Mouse (Mus musculus) cerebellum, adult 2 months (tissue): ENCODE measurements at regions not wholly inside any gene's neighbourhood (a gene's known extent, or its start where the extent isn't known, plus 50 kb on each side); places are given as distances from the start of the nearest gene placed in this dataset.

Source experiments
- CTCF ChIP-seq: fragments of 200-500 bp; IDR thresholded peaks from 2 replicates; pipeline ENCODE4 v1.5.1; 2011; ENCODE audit warnings: low read depth, mild to moderate bottlenecking, control low read depth, low read length, moderate library complexity, borderline replicate concordance; ENCODE audit not compliant: insufficient read depth
- POLR2A ChIP-seq: fragments of 200-500 bp; IDR thresholded peaks from 2 replicates; pipeline ENCODE4 v1.6.1; 2011; ENCODE audit warnings: low read length, control low read depth, borderline replicate concordance; ENCODE audit not compliant: insufficient read depth

DNA sequence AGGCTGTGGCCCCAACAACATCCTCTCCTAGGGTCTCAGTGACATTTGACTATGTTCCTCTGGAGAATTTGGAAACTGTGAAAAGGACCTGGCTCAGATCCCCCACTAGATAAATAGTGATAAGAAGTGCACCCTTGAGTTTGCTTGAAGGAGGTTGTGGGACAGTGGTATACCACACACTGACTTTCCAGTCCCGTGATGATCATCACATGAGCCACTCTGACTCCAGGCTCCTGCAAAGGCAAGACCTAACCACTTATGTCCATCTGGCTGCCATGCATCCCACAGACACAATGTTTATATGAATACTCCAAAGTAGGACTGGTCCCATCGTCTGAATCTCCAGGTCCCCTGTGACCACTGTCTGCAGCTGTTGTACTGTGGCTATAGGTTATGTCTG, 523.7 kb upstream of the Lrrc6 start:
- TF ChIP-seq POLR2A (no peak), CTCF (no peak)
